Mouse (Mus musculus) embryonic fibroblast, embryonic 13.5 days (primary cell): ENCODE results near the gene Smagp.

Experiments used
- CTCF ChIP-seq: IDR thresholded peaks from 2 replicates; pipeline ENCODE4 v1.5.1; 2011; ENCODE audit warnings: mild to moderate bottlenecking, control low read depth, low read length, moderate library complexity, borderline replicate concordance; ENCODE audit not compliant: insufficient read depth
- POLR2A ChIP-seq: IDR thresholded peaks from 2 replicates; pipeline ENCODE4 v1.6.1; 2011; ENCODE audit warnings: low read depth, mild to moderate bottlenecking, control low read depth, low read length, moderate library complexity

- TF ChIP-seq CTCF, result no peak
- TF ChIP-seq POLR2A, result no peak
Measured at GRCm38 (mm10) chr15:100636700-100637501, at the start of gene Smagp.
